Mouse (Mus musculus) midbrain, embryonic 16.5 days (tissue): ENCODE results near the gene Nkx6-2. TPM values are rescaled to one million over a fixed set of nuclear protein-coding genes. Genes with fewer than 3 reads are reported as not detected.

Source experiments
- ATAC-seq: fragments of 200-750 bp; cut with Nextera tagmentation; 2 replicates; pipeline ENCODE4 v1.8.0; 2017; ENCODE audit warnings: moderate TSS enrichment
- H3K27ac ChIP-seq: fragments of 300-500 bp; sonication (generic); 2 replicates; pipeline ENCODE4 v1.5.1; 2014; ENCODE audit warnings: mild to moderate bottlenecking, low read length, mixed read lengths
- H3K27me3 ChIP-seq: fragments of 300-500 bp; sonication (generic); 2 replicates; pipeline ENCODE4 v1.6.1; 2014; ENCODE audit warnings: low read depth, low read length, mixed read lengths; ENCODE audit not compliant: control insufficient read depth, insufficient read depth
- H3K36me3 ChIP-seq: fragments of 300-500 bp; sonication (generic); 2 replicates; pipeline ENCODE4 v1.6.1; 2014; ENCODE audit warnings: mild to moderate bottlenecking, low read length, moderate library complexity, mixed read lengths; ENCODE audit not compliant: control insufficient read depth, insufficient read depth
- H3K4me1 ChIP-seq: fragments of 300-500 bp; sonication (generic); 2 replicates; pipeline ENCODE4 v1.6.1; 2014; ENCODE audit warnings: mild to moderate bottlenecking, low read length, mixed read lengths; ENCODE audit not compliant: control insufficient read depth, insufficient read depth
- H3K4me2 ChIP-seq: fragments of 300-500 bp; sonication (generic); 2 replicates; pipeline ENCODE4 v1.6.1; 2014; ENCODE audit warnings: mild to moderate bottlenecking, low read length, mixed read lengths
- H3K4me3 ChIP-seq: fragments of 300-500 bp; sonication (generic); 2 replicates; pipeline ENCODE4 v1.5.1; 2014; ENCODE audit warnings: low read depth, mild to moderate bottlenecking, low read length, moderate library complexity, mixed read lengths
- H3K9ac ChIP-seq: fragments of 300-500 bp; sonication (generic); 2 replicates; pipeline ENCODE4 v1.6.1; 2014; ENCODE audit warnings: low read depth, low read length, mixed read lengths
- H3K9me3 ChIP-seq: fragments of 300-500 bp; sonication (generic); replicated peaks from 2 replicates; pipeline ENCODE4 v1.6.1; 2014; ENCODE audit warnings: mild to moderate bottlenecking, low read length, mixed read lengths; ENCODE audit not compliant: control insufficient read depth, poor library complexity, severe bottlenecking
- whole genome bisulfite sequencing: fragments of 180-500 bp; shearing (Covaris S2); extraction: QIAGEN DNeasy Blood & Tissue Kit; methylation state at CpG from one replicate; pipeline ENCODE4 v1.1.7; 2014; 5-methylcytosine and 5-hydroxymethylcytosine counted together
- polyA plus RNA-seq: library from polyadenylated mRNA; unstranded; fragments of >200 nt; fragmentation: Nextera tagmentation; extraction: Ambion mirVana; gene quantifications from 2 replicates; pipeline ENCODE4 v1.2.1, GENCODE M21; 2015

Nkx6-2 gene
- polyA plus RNA-seq = 2.5 and 4.5 TPM in 2 replicates

GRCm38 (mm10) chr7:139582595-139582994 lies at the start of gene Nkx6-2:
Gene Nkx6-2, minus strand, starts transcription at chr7:139582797.
- H3K4me2 ChIP-seq = peak within 1 kb of the TSS; percentile 45
- H3K9me3 ChIP-seq = no peaks in the 10 kb centered on the region
- H3K4me3 ChIP-seq = peak within 1 kb of the TSS; percentile 31
- H3K9ac ChIP-seq = peak within 1 kb of the TSS; percentile 28; the same call in 1 of the 2 replicates
- H3K27me3 ChIP-seq = peaks cover 66% of the 10 kb centered on the region
- H3K36me3 ChIP-seq = no peaks in the 10 kb centered on the region
- H3K4me1 ChIP-seq = peaks cover 15% of the 10 kb centered on the region
- no peak within 1 kb of the TSS for H3K27ac ChIP-seq
- no peak for ATAC-seq
- under 1% methylated on average over 45 of the region's 56 CpGs for WGBS

- WGBS = 87% methylated on average over 9 of the region's 9 CpGs
- H3K27ac ChIP-seq = no peak overlapping the region
- no peak for ATAC-seq
Observed at GRCm38 (mm10) chr7:139625156-139625555, 42.6 kb upstream of the Nkx6-2 start.

GRCm38 (mm10) chr7:139622568-139622967 lies 40.0 kb upstream of the Nkx6-2 start:
- no peak for ATAC-seq
- 90% methylated on average over 13 of the region's 13 CpGs for WGBS
- Histone ChIP-seq H3K9ac (no peak overlapping the region), H3K4me3 (no peak overlapping the region), H3K36me3 (no peaks in the 10 kb centered on the region), H3K4me1 (no peaks in the 10 kb centered on the region), H3K9me3 (no peaks in the 10 kb centered on the region), H3K27me3 (no peaks in the 10 kb centered on the region), H3K27ac (no peak overlapping the region), H3K4me2 (no peak overlapping the region)

More at GRCm38 (mm10) chr7:139625156-139625555, 42.6 kb upstream of the Nkx6-2 start:
- Histone ChIP-seq H3K4me2 (no peak overlapping the region), H3K36me3 (no peaks in the 10 kb centered on the region), H3K4me1 (no peaks in the 10 kb centered on the region), H3K4me3 (no peak overlapping the region), H3K9ac (no peak overlapping the region), H3K27me3 (no peaks in the 10 kb centered on the region), H3K9me3 (no peaks in the 10 kb centered on the region)

- Histone ChIP-seq H3K36me3 (no peaks in the 10 kb centered on the region), H3K9me3 (no peaks in the 10 kb centered on the region), H3K4me2 (peak overlapping the region; percentile 22; the same call in 1 of the 2 replicates), H3K27ac (peak overlapping the region; percentile 48), H3K4me1 (0 out of 2 replicates have a peak, but pooled peaks cover 4% of the 10 kb centered on the region), H3K9ac (peak overlapping the region; percentile 45; the same call in 1 of the 2 replicates), H3K27me3 (no peaks in the 10 kb centered on the region), H3K4me3 (no peak overlapping the region)
- 38% methylated on average over 12 of the region's 12 CpGs for WGBS
- peak; percentile 87 for ATAC-seq
Observed at GRCm38 (mm10) chr7:139615767-139616766, 33.5 kb upstream of the Nkx6-2 start.

GRCm38 (mm10) chr7:139610328-139610727 lies 27.7 kb upstream of the Nkx6-2 start:
- 80% methylated on average over 2 of the region's 2 CpGs for WGBS
- no peak overlapping the region for H3K4me3 ChIP-seq
- H3K27ac ChIP-seq = no peak overlapping the region
- H3K4me1 ChIP-seq = no peaks in the 10 kb centered on the region
- no peak overlapping the region for H3K9ac ChIP-seq
- H3K9me3 ChIP-seq = no peaks in the 10 kb centered on the region
- no peak overlapping the region for H3K4me2 ChIP-seq
- no peak for ATAC-seq
- no peaks in the 10 kb centered on the region for H3K27me3 ChIP-seq
- no peaks in the 10 kb centered on the region for H3K36me3 ChIP-seq

- Histone ChIP-seq H3K27me3 (peaks cover 2% of the 10 kb centered on the region; the same call in 1 of the 2 replicates), H3K9ac (no peak overlapping the region), H3K4me2 (no peak overlapping the region), H3K36me3 (no peaks in the 10 kb centered on the region), H3K9me3 (no peaks in the 10 kb centered on the region), H3K27ac (no peak overlapping the region), H3K4me1 (no peaks in the 10 kb centered on the region), H3K4me3 (no peak overlapping the region)
- ATAC-seq = no peak
- WGBS = 72% methylated on average over 6 of the region's 6 CpGs
Observed at GRCm38 (mm10) chr7:139595862-139596261, 13.3 kb upstream of the Nkx6-2 start.

GRCm38 (mm10) chr7:139595311-139595710 lies 12.7 kb upstream of the Nkx6-2 start:
- ATAC-seq = no peak
- H3K4me2 ChIP-seq = no peak overlapping the region
- WGBS = 69% methylated on average over 6 of the region's 6 CpGs
- H3K36me3 ChIP-seq = no peaks in the 10 kb centered on the region
- H3K27ac ChIP-seq = no peak overlapping the region
- H3K4me3 ChIP-seq = no peak overlapping the region
- H3K9ac ChIP-seq = no peak overlapping the region
- H3K4me1 ChIP-seq = no peaks in the 10 kb centered on the region
- H3K27me3 ChIP-seq = peaks cover 3% of the 10 kb centered on the region; the same call in 1 of the 2 replicates
- no peaks in the 10 kb centered on the region for H3K9me3 ChIP-seq

GRCm38 (mm10) chr7:139591311-139591710 lies 8.7 kb upstream of the Nkx6-2 start:
- WGBS = 91% methylated on average over 5 of the region's 5 CpGs
- Histone ChIP-seq H3K4me3 (no peak overlapping the region), H3K4me1 (no peaks in the 10 kb centered on the region), H3K27me3 (peaks cover 37% of the 10 kb centered on the region), H3K9me3 (no peaks in the 10 kb centered on the region), H3K27ac (no peak overlapping the region), H3K36me3 (no peaks in the 10 kb centered on the region), H3K9ac (no peak overlapping the region), H3K4me2 (no peak overlapping the region)
- no peak for ATAC-seq

- Histone ChIP-seq H3K9ac (no peak overlapping the region), H3K9me3 (no peaks in the 10 kb centered on the region), H3K4me2 (no peak overlapping the region), H3K27ac (no peak overlapping the region), H3K27me3 (peaks cover 46% of the 10 kb centered on the region), H3K4me3 (no peak overlapping the region), H3K4me1 (no peaks in the 10 kb centered on the region), H3K36me3 (no peaks in the 10 kb centered on the region)
- 38% methylated on average over 3 of the region's 3 CpGs for WGBS
- ATAC-seq = 0 out of 2 replicates have a peak, but pooled peaks have one; percentile 25
Observed at GRCm38 (mm10) chr7:139590302-139590701, 7.7 kb upstream of the Nkx6-2 start.
